In genomic region chr17:11923989-11924388, GRCm38 (mm10) we compare ENCODE assay signal across 21 mouse cellular contexts.
"Had no signal": no experiment of that assay in that cellular context is flagged by ENCODE, and none has a peak within 500 bp of the region (broad histone marks: within the 10 kb centered on the region; RNA-seq: fewer than 3 reads in every experiment).

No protein-coding gene starts in this region.

- H3K9me3 ChIP-seq: intestine, embryonic 15.5 days; limb, embryonic 10.5 days; limb, embryonic 13.5 days; liver, embryonic 12.5 days; liver, embryonic 15.5 days; midbrain, embryonic 10.5 days; neural tube, embryonic 13.5 days had no signal

- H3K4me1 ChIP-seq: intestine, embryonic 15.5 days; liver, embryonic 12.5 days; liver, embryonic 15.5 days; megakaryocyte, embryonic 14.5 days; midbrain, embryonic 10.5 days; midbrain, embryonic 13.5 days had no signal

- H3K4me2 ChIP-seq: intestine, embryonic 15.5 days; limb, embryonic 13.5 days; liver, embryonic 12.5 days; liver, embryonic 15.5 days; midbrain, embryonic 13.5 days; neural tube, embryonic 13.5 days had no signal

- H3K27ac ChIP-seq: intestine, embryonic 15.5 days; layer of hippocampus, adult 2 months; limb, embryonic 10.5 days; limb, embryonic 13.5 days; liver, embryonic 12.5 days; liver, embryonic 15.5 days; midbrain, embryonic 10.5 days; midbrain, embryonic 13.5 days; neural tube, embryonic 13.5 days had no signal

- H3K27me3 ChIP-seq: intestine, embryonic 15.5 days; liver, embryonic 15.5 days; megakaryocyte, embryonic 14.5 days; neural tube, embryonic 13.5 days had no signal

- H3K4me3 ChIP-seq: intestine, embryonic 15.5 days; layer of hippocampus, adult 2 months; limb, embryonic 10.5 days; limb, embryonic 13.5 days; liver, embryonic 12.5 days; liver, embryonic 15.5 days; megakaryocyte, embryonic 14.5 days; midbrain, embryonic 10.5 days; midbrain, embryonic 13.5 days; myocyte; neural tube, embryonic 13.5 days had no signal

- ATAC-seq: intestine, embryonic 15.5 days; liver, embryonic 12.5 days; midbrain, embryonic 13.5 days; midbrain, embryonic 16.5 days had no signal

- H3K9ac ChIP-seq: intestine, embryonic 15.5 days; limb, embryonic 13.5 days; liver, embryonic 12.5 days; liver, embryonic 15.5 days; midbrain, embryonic 13.5 days; neural tube, embryonic 13.5 days had no signal

- DNase-seq: kidney, adult 11 months; kidney, postnatal 14 days; layer of hippocampus, adult 9-11 months; liver; lung, adult 18-20 months; lung, postnatal 14 days; retina, postnatal 1 day; thymus, adult 18-20 months; thymus, postnatal 36 days had no signal

- H3K36me3 ChIP-seq: intestine, embryonic 15.5 days; limb, embryonic 10.5 days; limb, embryonic 13.5 days; liver, embryonic 12.5 days; liver, embryonic 15.5 days; midbrain, embryonic 10.5 days; midbrain, embryonic 13.5 days; neural tube, embryonic 13.5 days had no signal
